Comparison of ENCODE assay signal across 8 mouse cellular contexts in the genomic region with DNA sequence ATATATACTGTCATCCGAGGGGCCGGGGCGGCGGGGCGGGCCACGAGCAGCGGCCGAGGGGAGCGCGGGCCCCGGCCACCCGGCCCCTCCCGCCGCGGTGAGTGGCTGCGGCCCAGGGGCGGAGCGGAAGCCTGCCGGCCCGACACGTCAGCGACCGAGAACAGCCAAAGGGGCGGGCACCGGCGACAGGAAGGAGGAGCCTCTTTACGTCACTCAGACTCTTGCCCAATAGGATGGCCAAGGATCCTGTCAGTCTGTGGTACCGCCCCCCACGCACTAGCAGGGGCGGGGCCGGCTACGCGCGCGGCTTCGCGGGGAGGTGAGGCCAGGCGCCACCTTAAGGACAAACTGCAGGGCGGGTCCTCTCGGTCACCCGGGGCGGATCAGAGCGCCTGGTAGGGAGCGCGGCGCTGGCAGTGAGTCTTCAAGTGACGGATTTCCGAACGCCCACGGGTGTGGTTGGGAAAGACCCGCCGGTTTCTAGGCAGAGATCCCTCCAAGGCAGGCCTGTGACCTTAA. TPM values are rescaled to one million over a fixed set of nuclear protein-coding genes. Genes with fewer than 3 reads are reported as not detected.
DNase-seq lines count a peak whose midpoint lies in the region; ATAC-seq and TF ChIP-seq lines count a peak whose summit lies in the region.

A gene (minus strand): TSS at position 144 of the 519 bp plus-strand sequence.

- peak within 1 kb of the TSS; percentile 93 for H3K9ac ChIP-seq in heart, embryonic 11.5 days (ENCODE audit: low read depth, low read length)
- peak within 1 kb of the TSS; percentile 92 for H3K9ac ChIP-seq in kidney, embryonic 16.5 days (replicated peaks; ENCODE audit: low read length)
- H3K9ac ChIP-seq in liver, adult 2 months (ENCODE audit: low read depth, low read length), result peak within 1 kb of the TSS; percentile 89

- DNase-seq in brain, embryonic 14.5 days (ENCODE audit: low read depth), result peak; percentile 99
- peak; percentile 94 for DNase-seq in liver, adult 2 months (ENCODE audit: extremely low read depth, low read depth, low spot score)
- peak; percentile 100 for DNase-seq in splenic B cell, adult 2 months (ENCODE audit: low read depth, low spot score)

- peaks cover 39% of the 10 kb centered on the region for H3K4me1 ChIP-seq in erythroblast, embryonic 14.5 days (ENCODE audit: control insufficient read depth)
- peaks cover 9% of the 10 kb centered on the region for H3K4me1 ChIP-seq in heart, embryonic 11.5 days (ENCODE audit: control insufficient read depth, insufficient read depth, low read length)
- H3K4me1 ChIP-seq in kidney, embryonic 16.5 days (ENCODE audit: insufficient read depth, low read length), result peaks cover 6% of the 10 kb centered on the region
- H3K4me1 ChIP-seq in liver, adult 2 months (ENCODE audit: control insufficient read depth, insufficient read depth, low read length), result peaks cover 7% of the 10 kb centered on the region

- peak within 1 kb of the TSS; percentile 88 for H3K27ac ChIP-seq in heart, embryonic 11.5 days (ENCODE audit: low read depth, low read length)
- H3K27ac ChIP-seq in kidney, embryonic 16.5 days (ENCODE audit: low read length), result peak within 1 kb of the TSS; percentile 87
- H3K27ac ChIP-seq in liver, adult 2 months (replicated peaks; ENCODE audit: insufficient read depth, low read depth, low read length), result peak within 1 kb of the TSS; percentile 91

- H3K79me2 ChIP-seq in C2C12 (ENCODE audit: control insufficient read depth, insufficient read depth) (peaks cover 44% of the 10 kb centered on the region), myocyte (ENCODE audit: control insufficient read depth, insufficient read depth) (peaks cover 25% of the 10 kb centered on the region)
- peaks cover 16% of the 10 kb centered on the region for H3K79me2 ChIP-seq in liver, adult 2 months (ENCODE audit: control insufficient read depth, insufficient read depth, low read length)

- no peak for TF ChIP-seq CTCF in C2C12 (IDR thresholded peaks at IDR 0.05; ENCODE audit: control insufficient read depth, insufficient read depth, insufficient read length)
- TF ChIP-seq CTCF in brain, embryonic 14.5 days (IDR thresholded peaks at IDR 0.05; ENCODE audit: borderline replicate concordance, extremely low read depth, insufficient read depth, insufficient read length), result peak; percentile 40; the same call in 1 of the 2 replicates
- peak; percentile 32; the same call in 1 of the 2 replicates for TF ChIP-seq CTCF in liver, adult 2 months (IDR thresholded peaks at IDR 0.05; ENCODE audit: low read depth, low read length)

- peak within 1 kb of the TSS; percentile 70 for H3K4me2 ChIP-seq in heart, embryonic 11.5 days
- H3K4me2 ChIP-seq in kidney, embryonic 16.5 days (replicated peaks; ENCODE audit: low read depth, low read length), result peak within 1 kb of the TSS; percentile 75
- H3K4me2 ChIP-seq in myocyte (ENCODE audit: low read depth), result peak within 1 kb of the TSS; percentile 93

- peak within 1 kb of the TSS; percentile 94 for H3ac ChIP-seq in C2C12 (ENCODE audit: control insufficient read depth, insufficient read length, low read depth)
- H3ac ChIP-seq in myocyte (ENCODE audit: control insufficient read depth, insufficient read length), result peak within 1 kb of the TSS; percentile 53

- H3K79me3 ChIP-seq in C2C12 (ENCODE audit: low read depth), result peaks cover 22% of the 10 kb centered on the region

- no peaks in the 10 kb centered on the region for H3K36me3 ChIP-seq in C2C12 (ENCODE audit: control insufficient read depth, insufficient read depth)
- H3K36me3 ChIP-seq in erythroblast, embryonic 14.5 days (ENCODE audit: control insufficient read depth), result peaks cover 2% of the 10 kb centered on the region
- no peaks in the 10 kb centered on the region for H3K36me3 ChIP-seq in heart, embryonic 11.5 days (ENCODE audit: control insufficient read depth, insufficient read depth, low read length)
- no peaks in the 10 kb centered on the region for H3K36me3 ChIP-seq in kidney, embryonic 16.5 days (ENCODE audit: insufficient read depth, low read length)
- H3K36me3 ChIP-seq in liver, adult 2 months (ENCODE audit: control insufficient read depth, insufficient read depth, low read length), result no peaks in the 10 kb centered on the region
- no peaks in the 10 kb centered on the region for H3K36me3 ChIP-seq in myocyte (ENCODE audit: control insufficient read depth, insufficient read depth)
- no peaks in the 10 kb centered on the region for H3K36me3 ChIP-seq in splenic B cell, adult 2 months (ENCODE audit: control insufficient read depth, insufficient read depth, low read length, poor library complexity, severe bottlenecking)

- ATAC-seq in heart, embryonic 11.5 days (replicated peaks; ENCODE audit: insufficient number of reproducible peaks, low FRiP score, low TSS enrichment), result peak; percentile 99
- ATAC-seq in kidney, embryonic 16.5 days (ENCODE audit: low FRiP score, low TSS enrichment), result peak; percentile 99

- under 1% methylated on average over 52 of the region's 52 CpGs for WGBS in heart, embryonic 11.5 days (ENCODE audit: insufficient replicate concordance)
- WGBS in kidney, embryonic 16.5 days, result under 1% methylated on average over 51 of the region's 52 CpGs
- under 1% methylated on average over 52 of the region's 52 CpGs for WGBS in liver, adult 2 months

- H3K9me3 ChIP-seq in erythroblast, embryonic 14.5 days (ENCODE audit: control insufficient read depth, low read length), result no peaks in the 10 kb centered on the region
- no peaks in the 10 kb centered on the region for H3K9me3 ChIP-seq in heart, embryonic 11.5 days (replicated peaks; ENCODE audit: control insufficient read depth, low read length)
- no peaks in the 10 kb centered on the region for H3K9me3 ChIP-seq in kidney, embryonic 16.5 days (ENCODE audit: low read length)

- peak; percentile 77 for TF ChIP-seq POLR2A in brain, embryonic 14.5 days (IDR thresholded peaks at IDR 0.05; ENCODE audit: borderline replicate concordance, extremely low read depth, insufficient read depth, insufficient read length, poor library complexity, severe bottlenecking)
- TF ChIP-seq POLR2A in liver, adult 2 months (IDR thresholded peaks at IDR 0.05; ENCODE audit: extremely low read depth, insufficient read depth, low read length), result peak; percentile 71; the same call in 1 of the 2 replicates
- peak; percentile 71 for TF ChIP-seq POLR2A in myocyte (IDR thresholded peaks at IDR 0.05; ENCODE audit: insufficient read length, low read depth)

- H3K27me3 ChIP-seq in C2C12 (ENCODE audit: control insufficient read depth, insufficient read depth, insufficient read length), result no peaks in the 10 kb centered on the region
- no peaks in the 10 kb centered on the region for H3K27me3 ChIP-seq in erythroblast, embryonic 14.5 days (ENCODE audit: control insufficient read depth)
- H3K27me3 ChIP-seq in heart, embryonic 11.5 days (ENCODE audit: control insufficient read depth, insufficient read depth, low read length), result no peaks in the 10 kb centered on the region
- no peaks in the 10 kb centered on the region for H3K27me3 ChIP-seq in kidney, embryonic 16.5 days (ENCODE audit: insufficient read depth, low read length)
- H3K27me3 ChIP-seq in liver, adult 2 months (ENCODE audit: control insufficient read depth, insufficient read depth, low read length), result no peaks in the 10 kb centered on the region
- H3K27me3 ChIP-seq in myocyte (ENCODE audit: control insufficient read depth, insufficient read depth, insufficient read length), result no peaks in the 10 kb centered on the region
- H3K27me3 ChIP-seq in splenic B cell, adult 2 months (ENCODE audit: control insufficient read depth, insufficient read depth, low read length, poor library complexity, severe bottlenecking), result no peaks in the 10 kb centered on the region

- peak within 1 kb of the TSS; percentile 48 for H3K4me3 ChIP-seq in C2C12 (ENCODE audit: insufficient read depth, poor library complexity, severe bottlenecking)
- peak within 1 kb of the TSS; percentile 91 for H3K4me3 ChIP-seq in erythroblast, embryonic 14.5 days (replicated peaks)
- H3K4me3 ChIP-seq in heart, embryonic 11.5 days (ENCODE audit: low read depth, low read length), result peak within 1 kb of the TSS; percentile 86
- H3K4me3 ChIP-seq in kidney, embryonic 16.5 days (ENCODE audit: low read length), result peak within 1 kb of the TSS; percentile 90
- H3K4me3 ChIP-seq in liver, adult 2 months (ENCODE audit: insufficient read depth, low read depth, low read length), result peak within 1 kb of the TSS; percentile 83
- peak within 1 kb of the TSS; percentile 59 for H3K4me3 ChIP-seq in myocyte

TF ChIP-seq in C2C12, 6 proteins besides CTCF, POLR2A, EP300 and RAD21:
- TF ChIP-seq MYOD1 (IDR thresholded peaks at IDR 0.05; ENCODE audit: control insufficient read depth, insufficient read length, low read depth) (no peak), USF1 (IDR thresholded peaks at IDR 0.05; ENCODE audit: low read depth) (no peak), MAX (IDR thresholded peaks at IDR 0.05) (no peak), MYOG (IDR thresholded peaks at IDR 0.05; ENCODE audit: control insufficient read depth, extremely low read depth, insufficient read length) (no peak), CEBPB (IDR thresholded peaks at IDR 0.05; ENCODE audit: low read depth) (no peak), FOSL1 (IDR thresholded peaks at IDR 0.05; ENCODE audit: insufficient read depth, low read length, poor library complexity, severe bottlenecking) (no peak)
TF ChIP-seq in C2C12: peak in this region for 0.

TF ChIP-seq in myocyte, 11 proteins besides CTCF, POLR2A, EP300 and RAD21:
- peak; percentile 71 for TF ChIP-seq POLR2AphosphoS2 (IDR thresholded peaks at IDR 0.05; ENCODE audit: insufficient read length, low read depth)
- no peak for TF ChIP-seq USF1 (IDR thresholded peaks at IDR 0.05; ENCODE audit: low read depth)
- peak; percentile 10 for TF ChIP-seq E2F4 (IDR thresholded peaks at IDR 0.05; ENCODE audit: insufficient read depth)
TF ChIP-seq in myocyte: peak in this region for 2.

RNA-seq across cellular contexts. Expression of the gene that starts here (rescaled TPM):
- polyA plus RNA-seq in C2C12 (2012; fragmentation: generic; extraction: Trizol) (17.5 TPM), myocyte (2012; fragmentation: generic; extraction: Trizol) (16.6 TPM)
- 31.2 and 34.0 TPM in 2 replicates for polyA plus RNA-seq in brain, embryonic 14.5 days (2012; rRNA removed)
- polyA plus RNA-seq in erythroblast, embryonic 14.5 days (2012), result 0.31 and 0.32 TPM in 2 replicates
- 58.6 and 67.6 TPM in 2 replicates for polyA plus RNA-seq in heart, embryonic 11.5 days (2014; fragmentation: Nextera tagmentation; extraction: Ambion mirVana)
- 54.8 and 57.9 TPM in 2 replicates for polyA plus RNA-seq in kidney, embryonic 16.5 days (2015; fragmentation: Nextera tagmentation; extraction: Ambion mirVana)
- 22.6 and 23.6 TPM in 2 replicates for total RNA-seq in liver, adult 2 months (2014; rRNA removed)
- 14.3 and 15.9 TPM in 2 replicates for polyA plus RNA-seq in liver, adult 2 months (2012; rRNA removed)

Comparison
In these comparisons a context has a peak if more than half of its experiments do, and no peak if none do; other contexts are left out.
1. Peak in every context shown above with its lines: DNase-seq, ATAC-seq, H3K4me3 ChIP-seq and H3K27ac ChIP-seq.
2. RNA of the gene that starts here (polyA plus RNA-seq): 58.6 to 67.6 TPM in heart, embryonic 11.5 days, 54.8 to 57.9 TPM in kidney, embryonic 16.5 days, 31.2 to 34.0 TPM in brain, embryonic 14.5 days, 17.5 TPM in C2C12 (single experiment), 16.6 TPM in myocyte (single experiment) and 14.3 to 15.9 TPM in liver, adult 2 months; 0.31 to 0.32 TPM in erythroblast, embryonic 14.5 days; every median in the first group is over 10 times any median in the second.